Mouse (Mus musculus): ENCODE measurements at regions not wholly inside any gene's neighbourhood (a gene's known extent, or its start where the extent isn't known, plus 50 kb on each side); places are given as distances from the start of the nearest gene placed in this dataset.

DNA sequence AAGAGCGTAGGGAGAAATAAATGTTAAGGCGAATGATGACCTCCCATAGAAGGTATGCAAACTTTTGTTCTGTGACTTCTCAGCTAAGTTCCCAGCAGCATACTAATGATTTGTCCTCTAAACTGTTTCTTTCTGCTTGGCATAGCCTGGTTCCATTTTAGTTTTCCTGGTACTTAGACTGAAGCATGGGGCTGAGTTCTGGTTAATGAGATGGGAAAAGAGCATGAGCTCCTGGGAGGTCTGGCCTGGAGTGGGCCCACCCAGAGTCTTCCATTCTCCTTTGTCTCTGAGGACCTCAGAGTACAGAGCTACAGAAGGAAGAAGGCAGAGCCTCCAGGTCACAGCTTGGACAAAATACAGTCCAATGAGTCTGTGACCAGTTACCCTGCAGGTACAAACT lies 586.9 kb upstream of the B3galt2 start:
- 93% methylated on average over 2 of the region's 2 CpGs for WGBS
- DNase-seq (ENCODE audit: low spot score), result no peak
- H3K4me3 ChIP-seq (ENCODE audit: low read depth, low read length), result no peak overlapping the region
- ATAC-seq (ENCODE audit: low read depth), result no peak
- H3K4me1 ChIP-seq (ENCODE audit: control insufficient read depth, insufficient read depth, low read length), result no peaks in the 10 kb centered on the region
- H3K9ac ChIP-seq (ENCODE audit: low read depth, low read length), result no peak overlapping the region
- no peaks in the 10 kb centered on the region for H3K9me3 ChIP-seq (ENCODE audit: control insufficient read depth, low read length)
- no peak overlapping the region for H3K27ac ChIP-seq (replicated peaks; ENCODE audit: low read depth, low read length)
- no peaks in the 10 kb centered on the region for H3K27me3 ChIP-seq (replicated peaks; ENCODE audit: control insufficient read depth, insufficient read depth, low read length)
- H3K36me3 ChIP-seq (ENCODE audit: control insufficient read depth, insufficient read depth, low read length), result no peaks in the 10 kb centered on the region
- no peak overlapping the region for H3K4me2 ChIP-seq (ENCODE audit: low read depth, low read length)

DNA sequence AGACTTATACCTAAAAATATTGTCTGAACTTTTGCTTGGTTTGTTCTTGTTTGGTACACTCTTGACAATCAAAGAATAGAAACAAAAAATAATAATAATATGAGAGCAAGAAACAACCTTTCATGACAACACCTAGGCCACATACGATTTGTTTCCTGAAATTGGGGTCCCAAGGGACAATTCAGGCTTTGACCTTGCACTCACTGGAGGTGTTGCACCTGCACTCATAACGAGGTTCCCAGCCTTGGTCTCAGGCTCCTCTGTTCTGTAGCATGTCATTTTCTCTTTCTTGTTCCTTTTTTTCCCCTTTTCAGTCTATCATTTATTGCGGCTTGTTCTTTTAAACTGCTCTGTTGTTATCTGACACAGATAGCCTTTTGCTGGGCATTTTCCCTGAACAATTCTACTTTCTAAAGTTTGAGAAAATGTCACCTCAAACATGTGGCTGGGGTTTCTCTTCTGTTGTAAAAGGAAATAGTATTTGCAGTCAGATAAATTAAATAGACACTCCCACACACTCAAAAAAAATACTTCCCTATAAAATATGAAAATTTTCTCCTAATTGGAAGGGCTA lies 585.9 kb upstream of the B3galt2 start:
- no peak overlapping the region for H3K4me3 ChIP-seq (ENCODE audit: low read depth, low read length)
- H3K4me1 ChIP-seq (ENCODE audit: control insufficient read depth, insufficient read depth, low read length), result no peaks in the 10 kb centered on the region
- WGBS, result 59% methylated on average over 3 of the region's 3 CpGs
- no peak overlapping the region for H3K27ac ChIP-seq (replicated peaks; ENCODE audit: low read depth, low read length)
- H3K27me3 ChIP-seq (replicated peaks; ENCODE audit: control insufficient read depth, insufficient read depth, low read length), result no peaks in the 10 kb centered on the region
- no peak overlapping the region for H3K4me2 ChIP-seq (ENCODE audit: low read depth, low read length)
- H3K36me3 ChIP-seq (ENCODE audit: control insufficient read depth, insufficient read depth, low read length), result no peaks in the 10 kb centered on the region
- H3K9ac ChIP-seq (ENCODE audit: low read depth, low read length), result no peak overlapping the region
- ATAC-seq (ENCODE audit: low read depth) (no peak), DNase-seq (ENCODE audit: low spot score) (no peak)
- H3K9me3 ChIP-seq (ENCODE audit: control insufficient read depth, low read length), result no peaks in the 10 kb centered on the region

DNA sequence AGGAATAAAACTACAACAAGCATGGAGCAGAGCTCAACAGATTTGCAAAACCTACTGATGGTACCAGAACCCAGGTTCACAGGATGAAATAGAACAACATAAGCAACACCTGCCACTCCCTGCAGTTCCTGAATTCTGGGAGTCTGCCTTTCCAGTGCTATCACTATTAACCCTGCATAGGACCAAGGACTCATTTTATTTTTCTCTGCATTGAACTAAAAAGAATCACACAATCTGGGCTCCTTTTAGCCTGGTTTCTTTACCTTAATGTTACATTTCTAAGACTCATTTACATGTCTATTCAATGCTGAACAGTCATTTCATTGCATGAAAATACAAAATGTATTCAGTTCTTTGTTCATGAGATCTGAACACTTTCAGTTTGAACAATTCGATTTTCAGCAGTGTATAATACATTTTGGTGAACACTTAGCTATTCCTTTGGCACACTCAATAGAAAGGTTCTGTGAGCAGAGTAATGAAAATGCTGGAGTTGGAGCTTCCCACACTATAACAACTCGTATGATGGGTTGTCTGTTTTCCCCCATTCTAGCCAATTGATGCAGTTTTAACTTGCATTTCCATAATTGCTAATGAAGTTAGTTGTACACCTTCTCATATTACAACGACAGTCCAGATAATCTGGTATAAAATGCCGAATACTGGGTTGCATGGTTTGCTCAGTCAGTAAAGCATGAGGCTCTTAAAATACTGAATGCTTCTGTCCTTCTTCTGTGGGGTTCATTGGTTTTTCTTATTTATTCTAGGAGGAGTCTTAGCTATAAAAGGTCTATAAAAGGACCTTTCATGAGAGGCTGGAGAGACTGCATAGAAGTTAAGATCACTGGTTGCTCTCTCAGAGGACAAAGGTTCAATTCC lies 579.5 kb upstream of the B3galt2 start:
- Histone ChIP-seq H3K4me1 (ENCODE audit: control insufficient read depth, insufficient read depth, low read length) (no peaks in the 10 kb centered on the region), H3K36me3 (ENCODE audit: control insufficient read depth, insufficient read depth, low read length) (no peaks in the 10 kb centered on the region), H3K27me3 (replicated peaks; ENCODE audit: control insufficient read depth, insufficient read depth, low read length) (no peaks in the 10 kb centered on the region), H3K4me2 (ENCODE audit: low read depth, low read length) (no peak overlapping the region), H3K4me3 (ENCODE audit: low read depth, low read length) (no peak overlapping the region), H3K9me3 (ENCODE audit: control insufficient read depth, low read length) (no peaks in the 10 kb centered on the region), H3K9ac (ENCODE audit: low read depth, low read length) (no peak overlapping the region), H3K27ac (replicated peaks; ENCODE audit: low read depth, low read length) (no peak overlapping the region)
- DNase-seq (ENCODE audit: low spot score), result no peak
- 67% methylated on average over 4 of the region's 4 CpGs for WGBS
- no peak for ATAC-seq (ENCODE audit: low read depth)

DNA sequence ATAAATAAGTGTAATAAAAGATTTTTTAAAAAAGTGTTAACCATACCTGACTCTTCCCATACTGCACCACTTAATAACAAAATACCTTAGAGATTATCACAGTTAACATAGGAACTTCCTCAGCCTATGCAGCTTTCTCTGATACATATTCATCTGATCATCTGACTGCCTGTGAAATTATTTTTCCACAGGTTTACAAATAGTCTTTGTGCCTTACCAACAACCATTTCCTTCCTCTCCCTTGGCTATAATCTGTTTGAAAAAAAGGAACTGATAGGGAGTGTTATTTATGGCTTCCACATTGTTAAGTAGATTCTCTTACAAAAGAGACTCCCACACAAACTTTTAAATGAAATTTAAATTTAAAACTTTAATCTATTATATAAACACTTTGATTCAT lies 575.0 kb upstream of the B3galt2 start:
- Histone ChIP-seq H3K9ac (ENCODE audit: low read depth, low read length) (no peak overlapping the region), H3K36me3 (ENCODE audit: control insufficient read depth, insufficient read depth, low read length) (no peaks in the 10 kb centered on the region), H3K27ac (replicated peaks; ENCODE audit: low read depth, low read length) (no peak overlapping the region), H3K9me3 (ENCODE audit: control insufficient read depth, low read length) (no peaks in the 10 kb centered on the region), H3K4me2 (ENCODE audit: low read depth, low read length) (no peak overlapping the region), H3K27me3 (replicated peaks; ENCODE audit: control insufficient read depth, insufficient read depth, low read length) (no peaks in the 10 kb centered on the region), H3K4me3 (ENCODE audit: low read depth, low read length) (no peak overlapping the region), H3K4me1 (ENCODE audit: control insufficient read depth, insufficient read depth, low read length) (no peaks in the 10 kb centered on the region)
- ATAC-seq (ENCODE audit: low read depth) (no peak), DNase-seq (ENCODE audit: low spot score) (no peak)

DNA sequence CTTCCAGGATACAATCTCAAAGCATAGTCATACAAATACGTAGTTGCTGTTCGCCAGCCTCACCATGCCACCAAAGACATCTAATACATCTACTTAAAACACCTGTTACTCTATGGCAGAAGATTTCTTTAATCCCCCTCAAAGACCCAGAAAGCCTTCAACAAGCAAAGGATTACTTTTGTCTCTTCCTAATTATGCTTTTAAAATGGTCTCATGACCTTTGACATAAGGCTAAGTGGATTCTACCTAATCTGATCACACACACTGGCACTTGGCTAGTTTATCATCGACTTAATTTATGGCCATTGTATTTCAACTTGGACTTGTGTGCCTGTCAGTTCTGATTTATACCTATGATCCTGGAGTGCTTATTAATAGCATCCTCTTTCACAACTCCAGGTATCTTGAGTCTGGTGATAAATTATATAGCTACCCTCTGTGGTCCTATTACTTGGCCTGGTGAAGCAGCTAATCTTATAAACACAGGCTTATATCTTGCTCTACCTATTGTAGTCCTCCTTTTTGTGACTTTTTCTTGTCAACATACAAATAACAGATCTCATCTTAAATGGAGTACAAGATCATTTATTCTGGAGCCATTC lies 568.6 kb upstream of the B3galt2 start:
- Histone ChIP-seq H3K4me1 (ENCODE audit: control insufficient read depth, insufficient read depth, low read length) (no peaks in the 10 kb centered on the region), H3K4me3 (ENCODE audit: low read depth, low read length) (no peak overlapping the region), H3K9me3 (ENCODE audit: control insufficient read depth, low read length) (no peaks in the 10 kb centered on the region), H3K27me3 (replicated peaks; ENCODE audit: control insufficient read depth, insufficient read depth, low read length) (no peaks in the 10 kb centered on the region), H3K4me2 (ENCODE audit: low read depth, low read length) (no peak overlapping the region), H3K36me3 (ENCODE audit: control insufficient read depth, insufficient read depth, low read length) (no peaks in the 10 kb centered on the region), H3K9ac (ENCODE audit: low read depth, low read length) (no peak overlapping the region), H3K27ac (replicated peaks; ENCODE audit: low read depth, low read length) (no peak overlapping the region)
- ATAC-seq (ENCODE audit: low read depth) (no peak), DNase-seq (ENCODE audit: low spot score) (no peak)
- 76% methylated on average over 3 of the region's 3 CpGs for WGBS

DNA sequence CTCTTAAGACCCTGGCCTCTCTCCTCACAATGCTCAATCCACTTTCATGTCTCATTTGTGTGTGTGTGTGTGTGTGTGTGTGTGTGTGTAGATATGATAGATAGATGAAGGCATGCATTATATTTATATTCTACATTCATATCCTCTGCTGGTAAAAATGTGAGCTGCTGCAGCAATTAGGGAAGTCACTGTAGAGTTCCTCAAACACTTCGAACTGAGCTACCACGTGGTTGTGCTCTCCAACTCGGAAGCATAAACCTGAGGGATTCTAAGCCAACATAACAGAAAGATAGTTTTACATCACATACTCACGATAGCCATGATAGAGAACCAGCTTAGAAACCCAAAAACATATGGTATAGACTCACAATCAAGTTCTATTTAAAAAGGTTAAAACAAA lies 565.5 kb upstream of the B3galt2 start:
- 67% methylated on average over 4 of the region's 4 CpGs for whole genome bisulfite sequencing
- H3K9me3 ChIP-seq (ENCODE audit: control insufficient read depth, low read length), result no peaks in the 10 kb centered on the region
- DNase-seq (ENCODE audit: low spot score) (no peak), ATAC-seq (ENCODE audit: low read depth) (no peak)
- no peaks in the 10 kb centered on the region for H3K27me3 ChIP-seq (replicated peaks; ENCODE audit: control insufficient read depth, insufficient read depth, low read length)
- no peak overlapping the region for H3K27ac ChIP-seq (replicated peaks; ENCODE audit: low read depth, low read length)
- H3K4me3 ChIP-seq (ENCODE audit: low read depth, low read length), result no peak overlapping the region
- H3K4me1 ChIP-seq (ENCODE audit: control insufficient read depth, insufficient read depth, low read length), result no peaks in the 10 kb centered on the region
- H3K9ac ChIP-seq (ENCODE audit: low read depth, low read length), result no peak overlapping the region
- H3K36me3 ChIP-seq (ENCODE audit: control insufficient read depth, insufficient read depth, low read length), result no peaks in the 10 kb centered on the region
- H3K4me2 ChIP-seq (ENCODE audit: low read depth, low read length), result no peak overlapping the region

DNA sequence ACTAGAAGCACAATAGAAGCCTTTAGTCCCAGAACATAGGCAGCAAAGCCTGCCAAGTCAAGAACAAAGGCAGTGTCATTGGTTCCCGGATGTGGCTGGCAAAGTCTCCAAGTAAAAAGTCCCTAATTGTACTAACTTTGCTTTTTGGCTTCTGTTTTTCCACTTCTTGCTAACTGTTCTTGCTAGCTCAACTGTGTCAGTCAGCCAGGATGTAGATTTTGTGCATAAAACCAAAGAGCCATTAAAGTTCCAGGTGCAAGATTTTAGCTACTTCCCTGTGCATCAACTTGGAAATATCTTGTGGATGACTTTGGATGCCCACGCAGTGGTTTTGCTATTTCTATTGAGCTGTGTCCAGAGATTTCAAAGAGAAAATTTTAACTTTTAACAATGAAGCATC lies 560.0 kb upstream of the B3galt2 start:
- no peaks in the 10 kb centered on the region for H3K27me3 ChIP-seq (replicated peaks; ENCODE audit: control insufficient read depth, insufficient read depth, low read length)
- DNase-seq (ENCODE audit: low spot score), result no peak
- no peak for ATAC-seq (ENCODE audit: low read depth)
- H3K4me3 ChIP-seq (ENCODE audit: low read depth, low read length), result no peak overlapping the region
- no peak overlapping the region for H3K27ac ChIP-seq (replicated peaks; ENCODE audit: low read depth, low read length)
- no peaks in the 10 kb centered on the region for H3K36me3 ChIP-seq (ENCODE audit: control insufficient read depth, insufficient read depth, low read length)
- H3K9me3 ChIP-seq (ENCODE audit: control insufficient read depth, low read length), result no peaks in the 10 kb centered on the region
- H3K9ac ChIP-seq (ENCODE audit: low read depth, low read length), result no peak overlapping the region
- WGBS, result 83% methylated on average over 2 of the region's 2 CpGs
- no peaks in the 10 kb centered on the region for H3K4me1 ChIP-seq (ENCODE audit: control insufficient read depth, insufficient read depth, low read length)
- no peak overlapping the region for H3K4me2 ChIP-seq (ENCODE audit: low read depth, low read length)

DNA sequence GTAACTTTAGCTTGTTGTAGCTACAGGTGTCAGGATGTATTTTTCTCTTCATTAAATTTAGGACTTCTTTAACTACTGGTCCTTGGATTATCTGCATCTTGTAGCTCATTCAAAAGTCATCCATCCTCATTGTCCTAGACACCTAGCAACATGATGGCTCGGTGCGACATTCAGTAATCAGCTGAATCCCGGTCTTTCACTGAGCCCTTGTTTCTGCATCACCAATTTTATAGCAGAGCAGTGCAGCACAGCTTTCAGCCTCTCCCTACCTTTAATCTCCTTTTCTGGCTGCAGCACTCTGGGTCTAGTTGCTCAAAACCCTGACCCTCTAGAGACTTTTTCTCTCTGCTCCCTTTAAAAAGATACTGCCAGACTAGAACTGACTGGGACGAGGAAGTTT lies 543.6 kb upstream of the B3galt2 start:
- Histone ChIP-seq H3K27me3 (replicated peaks; ENCODE audit: control insufficient read depth, insufficient read depth, low read length) (no peaks in the 10 kb centered on the region), H3K27ac (replicated peaks; ENCODE audit: low read depth, low read length) (no peak overlapping the region), H3K9me3 (ENCODE audit: control insufficient read depth, low read length) (no peaks in the 10 kb centered on the region), H3K9ac (ENCODE audit: low read depth, low read length) (no peak overlapping the region), H3K36me3 (ENCODE audit: control insufficient read depth, insufficient read depth, low read length) (no peaks in the 10 kb centered on the region), H3K4me2 (ENCODE audit: low read depth, low read length) (no peak overlapping the region), H3K4me1 (ENCODE audit: control insufficient read depth, insufficient read depth, low read length) (no peaks in the 10 kb centered on the region), H3K4me3 (ENCODE audit: low read depth, low read length) (no peak overlapping the region)
- DNase-seq (ENCODE audit: low spot score), result no peak
- ATAC-seq (ENCODE audit: low read depth), result no peak
- WGBS, result 81% methylated on average over 4 of the region's 4 CpGs

DNA sequence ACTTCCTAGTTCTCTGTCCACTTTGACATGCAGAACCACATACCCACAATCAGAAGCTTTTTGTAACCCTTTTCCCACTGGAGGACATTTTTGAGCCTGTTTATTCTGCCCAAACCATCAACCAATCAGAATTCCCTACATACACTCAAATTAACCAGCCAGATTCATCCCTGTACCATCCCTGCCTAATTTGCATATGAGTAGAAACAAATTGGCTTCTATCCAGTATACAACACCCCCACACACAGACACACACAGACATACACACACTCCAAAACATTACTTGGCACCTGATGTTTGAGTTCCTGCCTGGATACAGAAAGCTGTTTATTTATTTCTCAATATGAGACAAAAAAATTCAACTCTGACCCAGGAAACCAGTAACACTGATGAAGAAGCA lies 542.2 kb upstream of the B3galt2 start:
- no peaks in the 10 kb centered on the region for H3K9me3 ChIP-seq (ENCODE audit: control insufficient read depth, low read length)

More for the DNA sequence above, 542.2 kb upstream of the B3galt2 start:
- Histone ChIP-seq H3K9ac (ENCODE audit: low read depth, low read length) (no peak overlapping the region), H3K27me3 (replicated peaks; ENCODE audit: control insufficient read depth, insufficient read depth, low read length) (no peaks in the 10 kb centered on the region), H3K4me1 (ENCODE audit: control insufficient read depth, insufficient read depth, low read length) (no peaks in the 10 kb centered on the region), H3K27ac (replicated peaks; ENCODE audit: low read depth, low read length) (no peak overlapping the region), H3K36me3 (ENCODE audit: control insufficient read depth, insufficient read depth, low read length) (no peaks in the 10 kb centered on the region), H3K4me3 (ENCODE audit: low read depth, low read length) (no peak overlapping the region), H3K4me2 (ENCODE audit: low read depth, low read length) (no peak overlapping the region)
- no peak for DNase-seq (ENCODE audit: low spot score)
- ATAC-seq (ENCODE audit: low read depth), result no peak
